Mouse (Mus musculus): Measurements from ENCODE around the gene Setd2.

DNA sequence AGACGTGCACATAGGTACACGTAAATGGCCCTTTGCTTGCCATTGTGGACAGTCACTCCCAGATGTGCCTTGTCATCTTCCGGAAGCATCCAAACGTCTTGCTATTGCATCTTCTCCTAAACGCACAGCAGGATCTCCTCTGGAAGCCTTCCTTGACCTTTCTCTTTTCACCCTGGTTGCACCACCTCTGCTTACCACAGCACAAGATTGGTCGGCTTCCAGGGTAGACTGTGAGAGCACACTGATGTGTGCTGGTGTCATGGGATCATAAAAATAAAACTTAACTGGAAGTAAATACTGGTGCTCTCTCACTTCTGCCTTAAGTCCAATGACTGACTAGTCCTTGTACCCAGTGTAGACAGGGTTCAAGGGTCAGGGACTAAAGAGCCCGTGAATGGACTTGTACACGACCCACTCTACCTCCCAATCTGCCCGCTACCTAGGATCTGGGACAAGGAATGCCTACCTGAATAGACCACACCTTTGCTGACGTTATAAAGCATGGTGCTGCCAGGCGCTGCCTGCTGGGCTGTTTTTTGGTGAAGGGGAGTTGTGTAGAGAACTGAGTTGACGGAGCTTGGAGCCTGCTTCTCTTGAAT is 90.3 kb downstream of the Setd2 start:
- TF ChIP-seq POLR2A (IDR thresholded peaks at IDR 0.05; ENCODE audit: borderline replicate concordance, insufficient read depth, low read length): no peak
- TF ChIP-seq CTCF (IDR thresholded peaks at IDR 0.05; ENCODE audit: borderline replicate concordance, insufficient read depth, low read depth, low read length): no peak
